Mouse (Mus musculus): ENCODE measurements around the gene Baiap2l2.

The Baiap2l2 gene

GRCm38 (mm10) chr15:79212750-79213446 lies 72.4 kb downstream of the Baiap2l2 start:
- no peak for DNase-seq (ENCODE audit: low spot score in 2 of 2)

- no peak for DNase-seq (ENCODE audit: low spot score in 2 of 2)
Measured at GRCm38 (mm10) chr15:79210357-79210756, 75.0 kb downstream of the Baiap2l2 start.

- no peak for DNase-seq (ENCODE audit: low spot score in 2 of 2)
Measured at GRCm38 (mm10) chr15:79208758-79209439, 76.4 kb downstream of the Baiap2l2 start.

- no peak for DNase-seq (ENCODE audit: low spot score in 2 of 2)
Measured at GRCm38 (mm10) chr15:79208211-79208610, 77.1 kb downstream of the Baiap2l2 start.

Measured in frontal cortex, postnatal 14 days (tissue).